ENCODE assay signal across 41 mouse cellular contexts in the genomic region with DNA sequence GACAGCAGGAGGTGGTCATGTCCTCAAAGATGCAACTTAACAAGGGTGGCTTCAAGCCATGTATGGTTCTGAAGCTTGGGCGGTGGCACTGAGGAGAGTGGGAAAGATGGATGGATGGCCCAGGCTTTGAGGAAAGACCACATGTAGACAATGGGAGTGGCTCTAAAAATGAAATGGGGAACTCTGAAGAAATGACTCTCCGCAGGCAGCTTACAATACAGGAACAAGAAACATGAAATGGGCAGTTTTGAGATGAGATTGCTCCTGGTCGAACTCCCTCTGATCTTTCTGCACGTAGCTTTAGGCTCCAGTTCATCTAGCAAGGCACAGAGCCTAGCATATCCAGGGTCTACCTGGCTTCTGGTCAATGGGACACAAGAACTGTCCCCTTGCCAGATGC. TPM values are rescaled to one million over a fixed set of nuclear protein-coding genes. Genes with fewer than 3 reads are reported as not detected.
"Had no signal": no experiment of that assay in that cellular context is flagged by ENCODE, and none has a peak within 500 bp of the region (broad histone marks: within the 10 kb centered on the region; RNA-seq: fewer than 3 reads in every experiment).

No protein-coding gene starts in this region.

- H3K4me2 ChIP-seq: heart, embryonic 12.5 days; hindbrain, embryonic 12.5 days; hindbrain, embryonic 14.5 days; intestine, embryonic 15.5 days; limb, embryonic 13.5 days; limb, embryonic 15.5 days had no signal

- H3K4me3 ChIP-seq: heart, embryonic 10.5 days; heart, embryonic 12.5 days; hindbrain, embryonic 10.5 days; hindbrain, embryonic 12.5 days; intestine, embryonic 15.5 days; limb, embryonic 13.5 days; limb, embryonic 15.5 days had no signal

- H3K9me3 ChIP-seq: heart, embryonic 10.5 days; hindbrain, embryonic 10.5 days; hindbrain, embryonic 12.5 days; intestine, embryonic 15.5 days; limb, embryonic 15.5 days had no signal

- H3K9ac ChIP-seq: heart, embryonic 12.5 days; hindbrain, embryonic 12.5 days; hindbrain, embryonic 14.5 days; intestine, embryonic 15.5 days; limb, embryonic 13.5 days; limb, embryonic 15.5 days had no signal

- H3K27ac ChIP-seq: heart, embryonic 10.5 days; hindbrain, embryonic 10.5 days; hindbrain, embryonic 12.5 days; hindbrain, embryonic 14.5 days; intestine, embryonic 15.5 days; limb, embryonic 13.5 days; limb, embryonic 15.5 days had no signal

- H3K4me1 ChIP-seq: heart, embryonic 10.5 days; heart, embryonic 12.5 days; hindbrain, embryonic 10.5 days; hindbrain, embryonic 12.5 days; intestine, embryonic 15.5 days; limb, embryonic 15.5 days had no signal

- H3K36me3 ChIP-seq: heart, embryonic 10.5 days; heart, embryonic 12.5 days; intestine, embryonic 15.5 days; limb, embryonic 13.5 days had no signal

- H3K27me3 ChIP-seq: heart, embryonic 12.5 days; hindbrain, embryonic 12.5 days; intestine, embryonic 15.5 days; limb, embryonic 13.5 days; limb, embryonic 15.5 days had no signal

- DNase-seq: gastrocnemius, postnatal 14 days; gastrocnemius, postnatal 36 days; heart, adult 18-20 months; heart, postnatal 10 days; heart, postnatal 4 days; kidney, adult 18-20 months; kidney, adult 8-10 months; kidney, postnatal 10 days; kidney, postnatal 25 days; kidney, postnatal 4 days; layer of hippocampus, adult 9-11 months; layer of hippocampus, postnatal 36 days; left cerebral cortex, postnatal 4 days had no signal

- ATAC-seq: hindbrain, embryonic 16.5 days; inflammation-experienced regulatory T-cells, adult 6 months; intestine, embryonic 15.5 days; intestine, postnatal 0 days had no signal

RNA-seq across cellular contexts. Expression of gene Cst7, which starts 59.0 kb away (rescaled TPM):
- total RNA-seq: gastrocnemius, adult 18-20 months; gastrocnemius, postnatal 14 days; gastrocnemius, postnatal 36 days; heart, adult 8-10 months; heart, postnatal 10 days; heart, postnatal 25 days; heart, postnatal 4 days; layer of hippocampus, postnatal 14 days; layer of hippocampus, postnatal 36 days; left cerebral cortex, adult 18-20 months; left cerebral cortex, postnatal 10 days; left cerebral cortex, postnatal 25 days; left cerebral cortex, postnatal 4 days; liver, adult 2 months had no signal
- polyA plus RNA-seq: heart, embryonic 14.5 days had no signal

RNA-seq across cellular contexts. Expression of gene Vsx1, which starts 59.9 kb away (rescaled TPM):
- total RNA-seq: gastrocnemius, adult 18-20 months; gastrocnemius, adult 8-10 months; gastrocnemius, postnatal 14 days; gastrocnemius, postnatal 36 days; heart, postnatal 10 days; heart, postnatal 4 days; layer of hippocampus, adult 8-10 months; left cerebral cortex, adult 18-20 months; left cerebral cortex, adult 8-10 months; left cerebral cortex, postnatal 10 days; left cerebral cortex, postnatal 25 days; liver, adult 2 months had no signal
- polyA plus RNA-seq: gonadal fat pad, adult 2 months; heart, embryonic 10.5 days; heart, embryonic 12.5 days; heart, embryonic 14.5 days; heart, embryonic 16.5 days; inflammation-experienced regulatory T-cells, adult 6 months; intestine, embryonic 15.5 days; intestine, postnatal 0 days; kidney, embryonic 14.5 days; kidney, embryonic 16.5 days; limb, embryonic 11.5 days; limb, embryonic 15.5 days; liver, adult 2 months had no signal
